Mouse (Mus musculus) brain, embryonic 14.5 days (tissue): ENCODE measurements around the gene Ccni.

Experiments used
- CTCF ChIP-seq: fragments of 200-500 bp; IDR thresholded peaks from 2 replicates; pipeline ENCODE4 v1.5.1; 2012; ENCODE audit warnings: inconsistent platforms, mild to moderate bottlenecking, moderate library complexity, borderline replicate concordance; ENCODE audit not compliant: insufficient read depth, insufficient read length; ENCODE audit errors: extremely low read depth
- POLR2A ChIP-seq: fragments of 200-500 bp; IDR thresholded peaks from 2 replicates; pipeline ENCODE4 v1.6.1; 2012; ENCODE audit warnings: mild to moderate bottlenecking, inconsistent platforms, borderline replicate concordance; ENCODE audit not compliant: poor library complexity, insufficient read depth, insufficient read length, severe bottlenecking; ENCODE audit errors: extremely low read depth

- no peak for TF ChIP-seq POLR2A
- no peak for TF ChIP-seq CTCF
These were observed 54.3 kb downstream of the Ccni start for GRCm38 (mm10) chr5:93151985-93152384.
